Mouse (Mus musculus) E14TG2a.4 (cell line): ENCODE data around the gene Mgmt.

ENCODE experiments used
- CTCF ChIP-seq: conservative IDR thresholded peaks from 2 replicates; pipeline ENCODE4 v1.5.1; 2014; ENCODE audit warnings: low read length
- POU5F1 ChIP-seq: IDR thresholded peaks from 2 replicates; pipeline ENCODE4 v1.6.1; 2014; ENCODE audit warnings: low read length, borderline replicate concordance

DNA sequence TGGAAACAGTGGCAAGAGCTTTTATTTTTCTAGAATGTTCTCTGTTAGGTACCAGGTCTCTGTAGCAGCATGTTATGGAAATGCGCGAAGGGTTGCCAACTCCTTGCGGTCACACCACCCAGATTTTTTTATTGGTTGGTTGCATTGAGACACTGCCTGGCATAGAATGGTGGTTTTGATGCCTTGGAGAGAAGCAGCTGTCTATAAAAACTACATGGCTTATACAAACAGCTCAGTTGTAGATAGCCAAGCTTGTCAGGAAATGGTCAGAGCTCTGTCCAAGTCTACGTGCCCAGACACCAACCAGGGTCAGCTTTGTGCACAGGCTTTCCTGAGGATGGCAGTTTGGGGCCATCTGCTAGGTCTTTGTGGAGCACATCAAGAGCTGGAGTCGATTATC is 80.6 kb downstream of the Mgmt start:
- TF ChIP-seq POU5F1: no peak
- no peak for TF ChIP-seq CTCF
